Mouse (Mus musculus): ENCODE data around the gene Slc30a3. TPM values are rescaled to one million over a fixed set of nuclear protein-coding genes. Genes with fewer than 3 reads are reported as not detected.
A peak's percentile ranks its signal among the peaks of the same experiment; 100 is the strongest.

Gene Slc30a3
- 0.39 and 0.48 TPM in 2 replicates for polyA plus RNA-seq (2015; fragmentation: Nextera tagmentation; extraction: Ambion mirVana)

- Histone ChIP-seq H3K27ac (ENCODE audit: low read length) (no peak within 1 kb of the TSS), H3K4me3 (ENCODE audit: low read depth, low read length) (no peak within 1 kb of the TSS), H3K36me3 (ENCODE audit: control insufficient read depth, insufficient read depth) (no peaks in the 10 kb centered on the region), H3K9ac (ENCODE audit: low read depth, low read length) (no peak within 1 kb of the TSS), H3K4me2 (ENCODE audit: low read depth, low read length) (no peak within 1 kb of the TSS), H3K27me3 (ENCODE audit: control insufficient read depth, insufficient read depth, low read depth, low read length) (no peaks in the 10 kb centered on the region; the same call in 1 of the 2 replicates), H3K9me3 (replicated peaks; ENCODE audit: control insufficient read depth, low read length) (no peaks in the 10 kb centered on the region), H3K4me1 (ENCODE audit: control insufficient read depth, low read depth, low read length) (no peaks in the 10 kb centered on the region)
- 79% methylated on average over 18 of the region's 18 CpGs for WGBS (ENCODE audit: insufficient replicate concordance)
- no peak for ATAC-seq (ENCODE audit: low read depth)
Measured at GRCm38 (mm10) chr5:31108000-31108490, at the start of gene Slc30a3. Gene Slc30a3 (minus strand): TSS chr5:31108237.

GRCm38 (mm10) chr5:31154152-31154553 lies 46.1 kb upstream of the Slc30a3 start, which contains the start of gene Mpv17:
Gene Mpv17 (minus strand): TSS chr5:31154251.
- no peaks in the 10 kb centered on the region for H3K27me3 ChIP-seq (ENCODE audit: control insufficient read depth, insufficient read depth, low read depth, low read length)
- peak within 1 kb of the TSS; percentile 87 for H3K4me2 ChIP-seq (ENCODE audit: low read depth, low read length)
- H3K36me3 ChIP-seq (ENCODE audit: control insufficient read depth, insufficient read depth) = peaks cover 24% of the 10 kb centered on the region
- H3K9me3 ChIP-seq (replicated peaks; ENCODE audit: control insufficient read depth, low read length) = no peaks in the 10 kb centered on the region
- peak within 1 kb of the TSS; percentile 72 for H3K9ac ChIP-seq (ENCODE audit: low read depth, low read length)
- peak within 1 kb of the TSS; percentile 76 for H3K4me3 ChIP-seq (ENCODE audit: low read depth, low read length)
- H3K27ac ChIP-seq (ENCODE audit: low read length) = peak within 1 kb of the TSS; percentile 35
- WGBS (ENCODE audit: insufficient replicate concordance) = under 1% methylated on average over 19 of the region's 19 CpGs
- peak; percentile 93 for ATAC-seq (ENCODE audit: low read depth)
- H3K4me1 ChIP-seq (ENCODE audit: control insufficient read depth, low read depth, low read length) = peaks cover 13% of the 10 kb centered on the region

- H3K9ac ChIP-seq (ENCODE audit: low read depth, low read length) = peak overlapping the region; percentile 72
- peak overlapping the region; percentile 10; the same call in 1 of the 2 replicates for H3K27ac ChIP-seq (ENCODE audit: low read length)
- H3K4me3 ChIP-seq (ENCODE audit: low read depth, low read length) = peak overlapping the region; percentile 76
- WGBS (ENCODE audit: insufficient replicate concordance) = 38% methylated on average over 6 of the region's 6 CpGs
- peaks cover 13% of the 10 kb centered on the region for H3K4me1 ChIP-seq (ENCODE audit: control insufficient read depth, low read depth, low read length)
- no peaks in the 10 kb centered on the region for H3K9me3 ChIP-seq (replicated peaks; ENCODE audit: control insufficient read depth, low read length)
- no peaks in the 10 kb centered on the region for H3K27me3 ChIP-seq (ENCODE audit: control insufficient read depth, insufficient read depth, low read depth, low read length)
- no peak for ATAC-seq (ENCODE audit: low read depth)
- H3K36me3 ChIP-seq (ENCODE audit: control insufficient read depth, insufficient read depth) = peaks cover 19% of the 10 kb centered on the region
- H3K4me2 ChIP-seq (ENCODE audit: low read depth, low read length) = peak overlapping the region; percentile 87
Measured at GRCm38 (mm10) chr5:31153516-31154151, 45.6 kb upstream of the Slc30a3 start.

GRCm38 (mm10) chr5:31151746-31152145 lies 43.7 kb upstream of the Slc30a3 start:
- peaks cover under 1% of the 10 kb centered on the region; the same call in 1 of the 2 replicates for H3K36me3 ChIP-seq (ENCODE audit: control insufficient read depth, insufficient read depth)
- ATAC-seq (ENCODE audit: low read depth) = no peak
- H3K9ac ChIP-seq (ENCODE audit: low read depth, low read length) = no peak overlapping the region
- H3K4me2 ChIP-seq (ENCODE audit: low read depth, low read length) = no peak overlapping the region
- H3K27ac ChIP-seq (ENCODE audit: low read length) = no peak overlapping the region
- H3K27me3 ChIP-seq (ENCODE audit: control insufficient read depth, insufficient read depth, low read depth, low read length) = no peaks in the 10 kb centered on the region
- no peaks in the 10 kb centered on the region for H3K9me3 ChIP-seq (replicated peaks; ENCODE audit: control insufficient read depth, low read length)
- H3K4me3 ChIP-seq (ENCODE audit: low read depth, low read length) = no peak overlapping the region
- peaks cover 13% of the 10 kb centered on the region for H3K4me1 ChIP-seq (ENCODE audit: control insufficient read depth, low read depth, low read length)
- 77% methylated on average over 3 of the region's 3 CpGs for WGBS (ENCODE audit: insufficient replicate concordance)

GRCm38 (mm10) chr5:31149781-31150180 lies 41.7 kb upstream of the Slc30a3 start:
- H3K36me3 ChIP-seq (ENCODE audit: control insufficient read depth, insufficient read depth) = no peaks in the 10 kb centered on the region
- H3K4me2 ChIP-seq (ENCODE audit: low read depth, low read length) = no peak overlapping the region
- no peak overlapping the region for H3K4me3 ChIP-seq (ENCODE audit: low read depth, low read length)
- H3K9ac ChIP-seq (ENCODE audit: low read depth, low read length) = no peak overlapping the region
- WGBS (ENCODE audit: insufficient replicate concordance) = 77% methylated on average over 4 of the region's 4 CpGs
- peaks cover 11% of the 10 kb centered on the region for H3K4me1 ChIP-seq (ENCODE audit: control insufficient read depth, low read depth, low read length)
- H3K9me3 ChIP-seq (replicated peaks; ENCODE audit: control insufficient read depth, low read length) = no peaks in the 10 kb centered on the region
- no peak overlapping the region for H3K27ac ChIP-seq (ENCODE audit: low read length)
- H3K27me3 ChIP-seq (ENCODE audit: control insufficient read depth, insufficient read depth, low read depth, low read length) = no peaks in the 10 kb centered on the region
- no peak for ATAC-seq (ENCODE audit: low read depth)

- Histone ChIP-seq H3K9ac (ENCODE audit: low read depth, low read length) (no peak overlapping the region), H3K36me3 (ENCODE audit: control insufficient read depth, insufficient read depth) (no peaks in the 10 kb centered on the region), H3K27ac (ENCODE audit: low read length) (no peak overlapping the region), H3K27me3 (ENCODE audit: control insufficient read depth, insufficient read depth, low read depth, low read length) (peaks cover 54% of the 10 kb centered on the region), H3K9me3 (replicated peaks; ENCODE audit: control insufficient read depth, low read length) (no peaks in the 10 kb centered on the region), H3K4me1 (ENCODE audit: control insufficient read depth, low read depth, low read length) (peaks cover 2% of the 10 kb centered on the region), H3K4me2 (ENCODE audit: low read depth, low read length) (no peak overlapping the region), H3K4me3 (ENCODE audit: low read depth, low read length) (no peak overlapping the region)
- WGBS (ENCODE audit: insufficient replicate concordance) = 8% methylated on average over 9 of the region's 9 CpGs
- no peak for ATAC-seq (ENCODE audit: low read depth)
Measured at GRCm38 (mm10) chr5:31138968-31139425, 31.0 kb upstream of the Slc30a3 start.

GRCm38 (mm10) chr5:31138241-31138967 lies 30.4 kb upstream of the Slc30a3 start, which contains the start of gene Ucn:
Gene Ucn (minus strand): TSS chr5:31138829.
- Histone ChIP-seq H3K36me3 (ENCODE audit: control insufficient read depth, insufficient read depth) (no peaks in the 10 kb centered on the region), H3K4me3 (ENCODE audit: low read depth, low read length) (no peak within 1 kb of the TSS), H3K27me3 (ENCODE audit: control insufficient read depth, insufficient read depth, low read depth, low read length) (peaks cover 54% of the 10 kb centered on the region), H3K9me3 (replicated peaks; ENCODE audit: control insufficient read depth, low read length) (no peaks in the 10 kb centered on the region), H3K9ac (ENCODE audit: low read depth, low read length) (no peak within 1 kb of the TSS), H3K4me2 (ENCODE audit: low read depth, low read length) (no peak within 1 kb of the TSS), H3K27ac (ENCODE audit: low read length) (no peak within 1 kb of the TSS), H3K4me1 (ENCODE audit: control insufficient read depth, low read depth, low read length) (peaks cover 2% of the 10 kb centered on the region)
- no peak for ATAC-seq (ENCODE audit: low read depth)
- WGBS (ENCODE audit: insufficient replicate concordance) = 3% methylated on average over 52 of the region's 52 CpGs

GRCm38 (mm10) chr5:31137658-31138057 lies 29.6 kb upstream of the Slc30a3 start:
- Histone ChIP-seq H3K36me3 (ENCODE audit: control insufficient read depth, insufficient read depth) (no peaks in the 10 kb centered on the region), H3K4me3 (ENCODE audit: low read depth, low read length) (no peak overlapping the region), H3K4me2 (ENCODE audit: low read depth, low read length) (no peak overlapping the region), H3K9me3 (replicated peaks; ENCODE audit: control insufficient read depth, low read length) (no peaks in the 10 kb centered on the region), H3K27ac (ENCODE audit: low read length) (no peak overlapping the region), H3K27me3 (ENCODE audit: control insufficient read depth, insufficient read depth, low read depth, low read length) (peaks cover 54% of the 10 kb centered on the region), H3K4me1 (ENCODE audit: control insufficient read depth, low read depth, low read length) (peaks cover 2% of the 10 kb centered on the region), H3K9ac (ENCODE audit: low read depth, low read length) (no peak overlapping the region)
- no peak for ATAC-seq (ENCODE audit: low read depth)
- 2% methylated on average over 13 of the region's 13 CpGs for WGBS (ENCODE audit: insufficient replicate concordance)
